Mouse (Mus musculus) B cell, adult 2 months (primary cell): ENCODE measurements around the gene Pigk.

Source experiments
- DNase-seq, 2 experiments: peaks; one replicate each; pipeline ENCODE4 v3.0.0; 2022

Gene Pigk

GRCm38 (mm10) chr3:152907087-152907486, 193.2 kb downstream of the Pigk start:
- DNase-seq: no peak

GRCm38 (mm10) chr3:152907683-152908082, 193.8 kb downstream of the Pigk start:
- no peak for DNase-seq

GRCm38 (mm10) chr3:152911578-152911977, 197.7 kb downstream of the Pigk start:
- DNase-seq: peak in 1 of 2 experiments; percentile 18

- peak; percentile 57 to 71 for DNase-seq
These were observed 198.6 kb downstream of the Pigk start for GRCm38 (mm10) chr3:152912216-152913101.

GRCm38 (mm10) chr3:152913150-152913549, 199.2 kb downstream of the Pigk start:
- no peak for DNase-seq

GRCm38 (mm10) chr3:152913625-152914024, 199.7 kb downstream of the Pigk start:
- no peak for DNase-seq

- no peak for DNase-seq
These were observed 200.5 kb downstream of the Pigk start for GRCm38 (mm10) chr3:152914376-152914775.

GRCm38 (mm10) chr3:152917579-152917978, 203.7 kb downstream of the Pigk start:
- DNase-seq: no peak

- DNase-seq: no peak
These were observed 205.2 kb downstream of the Pigk start for GRCm38 (mm10) chr3:152919101-152919500.

GRCm38 (mm10) chr3:152920365-152920764, 206.5 kb downstream of the Pigk start:
- DNase-seq: no peak

- DNase-seq: no peak
These were observed 209.6 kb downstream of the Pigk start for GRCm38 (mm10) chr3:152923530-152923929.

GRCm38 (mm10) chr3:152925364-152925763, 211.5 kb downstream of the Pigk start:
- no peak for DNase-seq

GRCm38 (mm10) chr3:152926166-152926565, 212.3 kb downstream of the Pigk start:
- DNase-seq: no peak

GRCm38 (mm10) chr3:152928287-152928975, 214.5 kb downstream of the Pigk start:
- DNase-seq: peak; percentile 23 to 41

GRCm38 (mm10) chr3:152929256-152929787, 215.4 kb downstream of the Pigk start:
- DNase-seq: no peak

GRCm38 (mm10) chr3:152929788-152930281, 215.9 kb downstream of the Pigk start:
- DNase-seq: peak; percentile 42 to 53

- no peak for DNase-seq
These were observed 217.5 kb downstream of the Pigk start for GRCm38 (mm10) chr3:152931354-152931753.

- peak in 1 of 2 experiments; percentile 36 for DNase-seq
These were observed 218.2 kb downstream of the Pigk start for GRCm38 (mm10) chr3:152932096-152932495.

GRCm38 (mm10) chr3:152932544-152932943, 218.6 kb downstream of the Pigk start:
- no peak for DNase-seq

- no peak for DNase-seq
These were observed 219.8 kb downstream of the Pigk start for GRCm38 (mm10) chr3:152933737-152934136.

- DNase-seq: no peak
These were observed 222.4 kb downstream of the Pigk start for GRCm38 (mm10) chr3:152936313-152936712.

GRCm38 (mm10) chr3:152941671-152942070, 227.8 kb downstream of the Pigk start:
- no peak for DNase-seq

GRCm38 (mm10) chr3:152942985-152943384, 229.1 kb downstream of the Pigk start:
- DNase-seq: peak in 1 of 2 experiments; percentile 23
